Mouse (Mus musculus) cortical plate, adult 2 months (tissue): ENCODE measurements around the gene Shd.

Source experiments
- CTCF ChIP-seq: fragments of 200-500 bp; IDR thresholded peaks from 2 replicates; pipeline ENCODE4 v1.5.1; 2011; ENCODE audit warnings: mild to moderate bottlenecking, control low read depth, low read length; ENCODE audit not compliant: insufficient read depth; ENCODE audit errors: extremely low read depth
- POLR2A ChIP-seq: fragments of 200-500 bp; IDR thresholded peaks from 2 replicates; pipeline ENCODE4 v1.6.1; 2011; ENCODE audit warnings: mild to moderate bottlenecking, low read length, control low read depth; ENCODE audit not compliant: insufficient read depth; ENCODE audit errors: extremely low read depth

DNA sequence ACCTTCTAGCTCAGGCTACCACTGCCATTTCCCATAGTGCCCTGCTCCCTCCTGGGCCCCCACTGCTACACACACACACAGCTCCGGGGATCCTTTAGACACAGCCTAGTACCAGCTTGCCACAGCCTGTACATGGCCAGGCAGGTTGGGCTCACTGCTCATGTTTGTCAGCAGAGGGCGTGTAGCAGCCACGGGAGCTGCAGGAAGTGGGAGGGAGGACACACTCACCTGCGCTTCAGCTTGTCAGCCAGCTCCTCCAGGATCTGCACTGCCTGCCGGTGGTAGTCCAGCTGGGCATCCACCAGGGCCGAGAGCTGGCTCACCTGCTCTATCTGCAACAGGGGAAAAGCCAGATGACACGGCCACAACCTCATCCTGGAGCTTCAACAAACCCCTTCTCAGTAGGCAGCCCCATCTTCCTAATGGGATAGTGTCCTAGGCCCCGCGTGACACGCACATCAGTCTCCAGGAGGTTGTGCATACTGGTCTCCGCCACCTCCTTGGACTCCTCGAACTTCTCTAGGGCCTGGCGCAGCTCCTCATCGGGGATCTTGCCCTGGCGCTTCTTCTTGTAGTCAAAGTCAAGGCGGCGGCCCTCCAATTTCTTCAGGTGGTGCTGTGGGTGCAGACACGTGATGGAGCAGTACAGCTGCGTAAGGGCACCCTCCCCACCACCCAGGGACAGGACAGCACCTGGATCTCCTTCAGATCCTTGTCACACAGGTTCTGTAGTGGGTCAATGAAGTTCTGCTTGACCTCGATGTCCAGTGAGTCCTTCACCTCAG, 48.3 kb downstream of the Shd start:
- TF ChIP-seq CTCF (peak; percentile 61), POLR2A (peak; percentile 34; the same call in 1 of the 2 replicates)
